Mouse (Mus musculus) cerebellum, postnatal 10 days (tissue): ENCODE measurements around the gene Entpd2.

ENCODE experiments used
- DNase-seq, 2 experiments: peaks; one replicate each; pipeline ENCODE4 v3.0.0; 2021; ENCODE audit warnings: mixed read lengths in 2 of 2

The Entpd2 gene

DNA sequence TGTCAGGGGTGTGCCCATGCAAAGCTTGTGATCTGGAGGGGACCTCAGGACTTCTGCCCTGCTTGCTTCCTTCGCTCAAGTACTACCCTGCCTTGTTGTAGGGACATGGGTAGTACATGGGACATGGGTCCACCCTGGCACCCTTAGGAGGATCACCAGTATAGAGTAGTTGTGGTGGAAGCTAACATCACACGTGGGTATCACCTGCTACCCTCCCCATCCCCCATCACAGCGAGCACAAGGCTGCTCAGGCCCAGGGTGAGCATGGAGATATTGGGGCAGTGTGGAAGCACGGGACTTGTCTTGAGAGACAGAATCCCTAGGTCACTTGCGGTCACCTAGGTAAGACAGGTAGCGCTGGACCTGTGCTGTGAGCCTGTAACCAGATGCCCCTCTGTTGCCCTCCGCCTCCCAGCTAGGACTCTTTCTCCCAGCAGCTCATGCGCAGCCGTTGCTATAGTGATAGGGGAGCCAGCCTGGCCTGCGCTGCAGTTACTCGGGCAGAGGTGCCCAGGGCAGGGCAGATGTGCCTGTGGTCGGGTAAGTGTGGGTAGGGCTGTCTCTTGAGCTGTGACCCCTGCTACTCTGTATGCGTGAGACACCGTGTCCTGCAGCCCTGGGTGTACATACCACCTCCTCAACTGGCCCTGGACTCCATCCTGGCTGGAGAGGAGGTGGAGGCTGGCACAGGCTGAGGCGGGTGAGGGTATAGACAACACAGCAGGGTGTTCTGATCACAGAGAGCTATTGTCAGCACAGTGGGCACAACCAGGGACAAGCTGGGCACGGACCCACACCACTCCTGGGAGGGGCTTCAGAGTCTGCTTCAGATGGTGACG lies 34.9 kb downstream of the Entpd2 start:
- DNase-seq: peak in 1 of 2 experiments; percentile 53

- DNase-seq: peak in 1 of 2 experiments; percentile 47
Observed at GRCm38 (mm10) chr2:25431308-25431855, 35.7 kb downstream of the Entpd2 start.

DNA sequence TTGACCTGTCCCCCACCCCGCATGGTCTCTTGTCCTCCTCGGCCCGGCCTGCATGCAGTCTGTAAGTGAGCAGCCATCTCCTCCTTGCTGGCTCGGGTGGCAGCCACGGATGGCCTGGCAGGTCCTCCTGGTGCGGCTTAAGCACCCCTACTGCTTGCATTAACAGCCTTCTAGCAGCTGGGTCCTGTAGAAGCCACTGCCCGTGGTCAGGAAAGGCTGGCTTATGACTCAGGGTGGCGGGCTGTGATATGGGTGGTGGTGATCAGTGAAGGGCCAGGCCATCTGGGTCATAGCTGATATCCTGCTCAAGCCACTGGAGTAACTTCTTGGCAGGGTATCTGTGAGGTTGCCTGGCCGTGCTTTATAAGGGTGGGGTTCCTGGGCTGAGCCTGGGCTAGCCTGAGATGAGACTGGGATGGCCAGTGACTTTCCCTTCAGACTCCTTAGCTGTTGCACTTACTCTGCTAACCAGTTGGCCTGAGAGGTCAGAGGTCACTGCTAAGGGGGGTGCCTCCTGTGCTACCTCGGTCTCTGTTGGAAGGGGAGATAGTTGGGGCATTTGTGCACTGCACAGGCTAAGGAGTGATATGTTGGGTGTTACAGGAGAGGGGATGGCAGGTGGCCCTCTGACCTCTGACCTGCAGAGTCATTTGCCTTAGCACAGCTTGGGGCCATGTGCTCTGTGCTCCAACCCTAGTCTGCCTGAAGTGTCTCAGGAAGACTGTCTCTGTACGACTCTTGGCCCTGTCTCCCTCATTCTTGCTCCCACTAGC lies 36.8 kb downstream of the Entpd2 start:
- DNase-seq: no peak

DNA sequence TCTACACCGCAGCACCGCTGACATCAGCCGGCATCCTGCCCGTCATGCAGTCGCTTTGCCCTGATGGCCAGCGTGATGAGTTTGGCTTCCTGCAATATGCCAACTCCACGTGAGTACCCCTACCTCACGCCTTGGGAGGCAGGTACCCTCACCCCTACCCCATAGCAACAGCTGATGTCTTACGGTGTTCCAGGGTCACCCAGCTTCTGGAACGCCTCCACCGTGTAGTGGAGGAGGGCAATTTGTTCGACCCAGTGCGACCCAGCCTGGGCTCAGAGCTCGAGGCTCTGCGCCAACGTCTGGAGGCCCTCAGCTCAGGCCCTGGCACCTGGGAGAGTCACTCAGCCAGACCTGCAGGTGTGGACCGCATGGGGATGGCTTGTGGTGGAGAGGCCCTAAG lies 37.4 kb downstream of the Entpd2 start:
- DNase-seq: no peak

- DNase-seq: peak; percentile 93 to 94
Observed at GRCm38 (mm10) chr2:25434292-25434691, 38.6 kb downstream of the Entpd2 start.

- no peak for DNase-seq
Observed at GRCm38 (mm10) chr2:25436286-25436820, 40.7 kb downstream of the Entpd2 start.

GRCm38 (mm10) chr2:25441067-25441466 lies 45.4 kb downstream of the Entpd2 start:
- no peak for DNase-seq

- no peak for DNase-seq
Observed at GRCm38 (mm10) chr2:25442682-25443081, 47.0 kb downstream of the Entpd2 start.
